Mouse (Mus musculus): ENCODE measurements at regions not wholly inside any gene's neighbourhood (a gene's known extent, or its start where the extent isn't known, plus 50 kb on each side); places are given as distances from the start of the nearest gene placed in this dataset.

- TF ChIP-seq CTCF (IDR thresholded peaks at IDR 0.05; ENCODE audit: insufficient read depth, low read depth, low read length), result no peak
- no peak for TF ChIP-seq POLR2A (IDR thresholded peaks at IDR 0.05; ENCODE audit: insufficient read depth, low read depth, low read length)
These were observed 214.4 kb upstream of the Aco1 start for GRCm38 (mm10) chr4:39928491-39928890.

Data from olfactory bulb, adult 2 months (tissue).